Mouse (Mus musculus): Measurements from ENCODE around the gene Mpig6b.

DNA sequence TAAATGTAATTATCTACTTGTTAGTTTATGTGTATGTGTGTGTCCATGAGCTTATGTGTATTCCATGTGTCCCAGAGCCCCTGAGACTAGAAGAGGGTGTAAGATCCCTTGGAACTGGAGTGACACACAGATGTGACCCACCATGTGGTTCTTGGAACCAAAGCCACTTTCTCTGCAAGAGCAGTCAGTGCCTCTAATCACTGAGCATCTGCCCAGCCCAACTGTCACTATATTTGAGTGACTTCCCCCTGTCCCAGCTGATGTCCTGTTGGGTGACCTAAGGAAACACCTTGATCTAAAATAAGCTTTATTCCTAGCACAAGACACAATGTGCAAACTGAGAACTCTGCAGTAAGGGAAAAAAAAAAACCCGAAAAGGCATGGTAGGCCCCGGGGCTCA, 37.7 kb downstream of the Mpig6b start:
- TF ChIP-seq CTCF (conservative IDR thresholded peaks at IDR 0.05; ENCODE audit: insufficient read depth, insufficient read length, low read depth, low read length) (no peak), POLR2A (IDR thresholded peaks at IDR 0.05; ENCODE audit: low read depth, low read length) (no peak)
